Mouse (Mus musculus): ENCODE data around the gene Adgrg6.
A peak's percentile ranks its signal among the peaks of the same experiment; 100 is the strongest.

The Adgrg6 gene

DNA sequence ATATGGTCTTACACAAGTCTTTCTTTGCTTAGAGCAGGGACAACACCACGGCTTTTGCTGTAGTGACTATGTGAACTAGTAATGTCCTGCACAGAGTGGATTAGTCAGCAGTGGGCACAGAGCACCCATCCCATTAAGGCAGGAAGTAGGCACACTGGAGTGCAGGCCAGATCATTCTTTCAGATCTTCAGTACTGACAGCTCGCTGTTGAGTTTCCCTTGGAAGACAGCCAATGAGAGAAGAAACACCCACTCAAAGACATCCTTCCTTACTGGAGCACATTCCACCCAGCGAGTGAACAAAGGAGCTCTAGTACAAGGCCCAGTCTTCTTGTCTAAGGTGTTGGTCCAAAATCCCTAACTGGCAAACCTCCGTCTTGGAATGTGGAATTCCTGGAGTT is 53.6 kb downstream of the Adgrg6 start:
- peak; percentile 36 for DNase-seq (ENCODE audit: low read depth)

- no peak for DNase-seq (ENCODE audit: low read depth)
Measured at GRCm38 (mm10) chr10:14483257-14483656, 62.2 kb downstream of the Adgrg6 start.

DNA sequence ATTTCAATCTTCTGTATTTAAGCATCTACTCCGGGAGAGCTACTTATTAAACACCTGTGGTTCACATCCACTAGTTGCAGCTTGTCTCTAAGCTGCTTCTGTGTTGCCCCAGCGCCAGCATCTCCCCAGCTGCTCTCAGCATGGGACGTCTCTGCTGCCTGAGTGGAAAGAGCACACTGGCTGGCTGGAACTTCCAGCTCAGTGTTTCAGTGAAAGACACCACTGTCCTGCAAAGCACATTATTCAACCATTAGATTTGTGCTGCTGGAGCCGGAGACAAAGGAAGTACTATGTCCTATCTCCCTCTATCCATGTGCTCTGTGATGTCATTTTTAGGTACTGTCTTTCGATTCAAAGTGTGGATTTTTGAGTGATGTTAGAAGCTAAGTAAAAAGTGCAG is 63.0 kb downstream of the Adgrg6 start:
- no peak for DNase-seq (ENCODE audit: low read depth)

- no peak for DNase-seq (ENCODE audit: low read depth)
Measured at GRCm38 (mm10) chr10:14480928-14481327, 64.5 kb downstream of the Adgrg6 start.

DNA sequence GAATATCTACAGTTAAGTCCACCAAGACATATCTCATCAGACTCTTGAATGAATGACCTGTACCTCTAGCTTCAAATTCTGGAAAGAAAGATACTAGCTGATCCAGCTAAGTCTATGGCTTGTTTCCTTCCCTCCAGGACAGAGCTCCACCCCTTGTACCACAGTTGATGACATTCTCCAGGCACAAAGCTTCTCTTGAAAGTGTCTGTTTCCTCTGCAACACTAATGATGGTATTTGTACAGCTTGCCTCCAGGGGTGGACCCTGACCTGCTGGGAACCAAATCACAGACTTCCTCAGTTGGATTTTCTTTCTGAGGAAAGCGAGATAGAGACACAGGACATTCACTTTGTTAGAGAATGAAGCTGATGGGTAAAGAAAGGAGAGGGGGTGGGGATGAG is 69.1 kb downstream of the Adgrg6 start:
- DNase-seq (ENCODE audit: low read depth): no peak

DNA sequence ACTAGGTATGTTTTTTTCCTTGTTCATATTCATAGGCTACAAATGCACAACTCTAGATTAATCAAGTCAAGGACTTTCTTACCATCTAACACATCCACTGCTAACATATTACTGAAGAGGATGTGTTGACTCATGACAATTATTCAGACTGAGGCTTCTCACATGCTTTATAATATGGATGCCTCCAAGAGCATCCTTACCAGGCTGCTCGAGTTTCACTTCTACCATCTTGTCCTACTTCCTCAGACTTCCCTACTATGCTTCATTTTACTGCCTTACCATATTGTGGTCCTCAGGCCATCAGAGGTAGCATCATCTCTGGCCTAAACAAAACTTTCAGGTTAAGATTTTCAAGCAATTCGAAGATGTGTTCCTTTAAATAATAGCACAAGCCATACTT is 69.8 kb downstream of the Adgrg6 start:
- DNase-seq (ENCODE audit: low read depth): no peak

DNA sequence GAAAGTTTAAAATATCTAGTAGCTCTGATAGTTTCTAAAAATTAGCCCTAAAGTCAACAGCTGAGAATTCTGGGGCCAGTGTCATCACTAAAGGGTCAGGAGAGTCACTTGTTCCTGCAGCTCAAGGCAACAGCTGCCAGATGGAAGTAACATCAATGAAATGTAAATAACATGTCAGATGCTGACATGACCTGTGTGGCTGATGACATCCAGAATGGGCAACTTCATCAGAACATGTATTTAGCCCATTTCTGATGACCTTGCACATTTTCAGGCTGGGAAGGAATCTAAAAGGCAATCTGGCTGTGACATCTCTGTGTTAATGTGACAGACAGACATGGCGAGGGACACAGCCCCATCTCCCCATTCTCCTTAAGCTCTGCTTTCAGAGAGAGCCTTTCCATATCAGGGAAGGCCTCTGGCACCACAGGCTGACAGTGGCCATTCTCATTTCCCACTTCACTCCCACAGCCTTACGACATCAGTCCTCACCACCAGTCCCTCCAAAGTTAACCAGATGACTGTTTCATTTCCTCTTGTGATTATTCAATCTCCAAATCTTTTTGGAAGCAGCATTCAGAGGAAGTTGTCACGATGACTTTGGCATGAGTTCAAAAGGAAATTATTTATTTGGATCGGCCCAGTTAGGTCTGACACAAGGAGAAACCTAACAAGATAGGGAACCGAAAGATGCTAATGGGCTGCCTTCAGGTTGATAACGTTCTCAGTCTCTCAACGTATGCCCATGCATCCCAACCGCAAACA is 70.7 kb downstream of the Adgrg6 start:
- DNase-seq (ENCODE audit: low read depth): no peak

- DNase-seq (ENCODE audit: low read depth): no peak
Measured at GRCm38 (mm10) chr10:14471039-14471550, 74.4 kb downstream of the Adgrg6 start.

- DNase-seq (ENCODE audit: low read depth): no peak
Measured at GRCm38 (mm10) chr10:14468623-14469022, 76.8 kb downstream of the Adgrg6 start.

DNA sequence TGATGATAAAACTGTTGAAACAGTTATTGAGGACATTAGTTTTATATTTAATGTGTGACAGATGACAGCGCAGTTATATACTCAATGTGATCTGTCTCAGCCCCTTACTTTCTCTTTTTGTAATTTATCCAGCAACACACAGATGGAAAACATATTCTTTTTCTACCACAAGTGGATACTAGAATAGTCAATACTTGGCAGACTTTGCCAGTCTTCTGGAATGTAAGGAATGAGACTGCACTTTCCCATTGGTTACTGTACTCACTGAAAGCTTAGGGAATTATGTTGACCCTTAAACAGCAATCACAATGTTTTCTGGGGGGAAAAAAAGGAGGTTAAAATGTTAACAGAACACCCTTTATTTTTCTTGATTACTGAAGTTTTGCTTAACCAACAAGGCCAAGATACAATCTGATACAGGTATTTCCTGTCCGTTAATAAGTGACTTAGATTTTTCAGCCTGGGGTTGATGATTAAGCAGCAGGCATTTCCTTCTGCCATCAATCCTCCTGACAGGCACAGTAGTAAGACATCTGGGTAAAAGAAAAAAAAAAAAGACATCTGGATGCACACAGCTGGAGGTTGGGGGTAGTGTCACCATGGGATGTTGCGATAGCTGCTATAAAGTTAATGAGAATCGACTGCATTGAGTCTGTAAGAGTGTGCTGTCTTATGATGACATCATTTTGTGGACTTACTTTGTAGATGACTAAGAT is 81.5 kb downstream of the Adgrg6 start:
- DNase-seq (ENCODE audit: low read depth): peak; percentile 70

GRCm38 (mm10) chr10:14460933-14461514 is 84.4 kb downstream of the Adgrg6 start:
- no peak for DNase-seq (ENCODE audit: low read depth)

DNA sequence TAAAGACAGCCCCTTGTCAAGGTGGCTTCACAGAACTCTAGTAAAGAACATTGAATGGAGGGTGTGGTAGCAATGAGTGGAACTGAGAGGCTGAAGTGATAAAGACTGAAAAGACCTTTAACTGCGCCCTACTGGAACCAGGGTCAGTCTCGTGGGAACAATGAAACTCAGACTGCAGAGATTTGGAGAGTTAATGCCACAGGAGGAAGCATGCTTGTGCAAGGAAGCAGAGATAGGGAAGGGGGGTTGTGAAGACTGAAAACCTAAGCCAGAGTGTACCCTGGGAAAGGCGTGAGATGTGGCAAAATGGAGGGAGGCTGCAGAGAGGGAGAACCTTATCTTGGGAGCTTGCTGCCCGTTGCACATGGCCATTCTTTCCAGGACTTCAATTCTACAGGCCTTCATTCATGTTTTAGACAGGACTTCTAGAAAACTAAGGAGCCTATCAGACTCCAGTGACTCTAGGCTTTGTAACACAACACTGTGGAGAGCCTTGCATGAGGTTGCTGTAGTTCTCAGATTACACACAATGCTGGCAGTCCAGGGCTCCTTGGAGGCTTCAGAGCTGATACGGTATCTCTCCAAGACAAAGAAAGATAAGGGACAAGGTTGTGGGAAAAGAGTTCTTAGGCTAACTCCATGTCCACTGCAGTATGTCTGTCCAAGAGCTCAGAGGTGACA is 85.1 kb downstream of the Adgrg6 start:
- no peak for DNase-seq (ENCODE audit: low read depth)

DNA sequence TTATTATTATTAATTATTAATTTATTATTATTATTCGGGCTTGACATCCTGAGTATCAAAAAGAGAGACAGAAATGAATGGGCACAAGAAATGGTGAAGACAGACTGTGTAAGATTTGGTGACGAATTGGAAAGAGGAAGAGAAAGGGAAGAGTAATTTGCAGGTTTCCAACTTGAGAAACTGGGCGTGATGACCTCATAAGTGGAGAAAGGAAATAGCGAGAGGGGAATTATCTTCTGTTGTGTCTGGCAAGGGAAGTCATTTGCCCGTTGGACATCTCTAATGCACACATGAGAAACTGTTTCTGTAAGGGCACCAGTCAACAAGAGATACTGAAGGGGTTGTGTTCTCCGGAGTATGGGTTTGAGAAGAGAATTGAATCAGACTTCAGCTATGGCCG is 85.6 kb downstream of the Adgrg6 start:
- no peak for DNase-seq (ENCODE audit: low read depth)

GRCm38 (mm10) chr10:14459330-14459729 is 86.1 kb downstream of the Adgrg6 start:
- DNase-seq (ENCODE audit: low read depth): no peak

- no peak for DNase-seq (ENCODE audit: low read depth)
Measured at GRCm38 (mm10) chr10:14454481-14454880, 91.0 kb downstream of the Adgrg6 start.

- peak; percentile 66 for DNase-seq (ENCODE audit: low read depth)
Measured at GRCm38 (mm10) chr10:14451811-14452210, 93.6 kb downstream of the Adgrg6 start.

DNA sequence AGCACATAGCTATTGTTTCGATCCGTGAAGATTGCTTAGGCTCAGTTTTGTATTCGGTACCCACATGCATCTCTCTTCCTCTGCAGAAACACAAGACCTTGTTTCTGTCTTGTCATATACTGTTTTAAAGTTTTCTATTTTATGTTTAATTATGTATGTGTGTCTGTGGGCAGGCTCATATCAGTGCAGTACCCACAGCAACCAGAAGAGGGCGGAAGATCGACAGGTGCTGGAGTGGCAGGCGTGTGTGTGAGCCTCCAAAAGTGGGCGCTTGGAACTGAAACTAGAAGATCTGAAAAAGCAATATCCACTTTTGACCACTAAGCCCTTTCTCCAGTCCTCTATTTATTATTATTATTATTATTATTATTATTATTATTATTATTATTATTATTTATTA is 95.4 kb downstream of the Adgrg6 start:
- peak; percentile 51 for DNase-seq (ENCODE audit: low read depth)

DNA sequence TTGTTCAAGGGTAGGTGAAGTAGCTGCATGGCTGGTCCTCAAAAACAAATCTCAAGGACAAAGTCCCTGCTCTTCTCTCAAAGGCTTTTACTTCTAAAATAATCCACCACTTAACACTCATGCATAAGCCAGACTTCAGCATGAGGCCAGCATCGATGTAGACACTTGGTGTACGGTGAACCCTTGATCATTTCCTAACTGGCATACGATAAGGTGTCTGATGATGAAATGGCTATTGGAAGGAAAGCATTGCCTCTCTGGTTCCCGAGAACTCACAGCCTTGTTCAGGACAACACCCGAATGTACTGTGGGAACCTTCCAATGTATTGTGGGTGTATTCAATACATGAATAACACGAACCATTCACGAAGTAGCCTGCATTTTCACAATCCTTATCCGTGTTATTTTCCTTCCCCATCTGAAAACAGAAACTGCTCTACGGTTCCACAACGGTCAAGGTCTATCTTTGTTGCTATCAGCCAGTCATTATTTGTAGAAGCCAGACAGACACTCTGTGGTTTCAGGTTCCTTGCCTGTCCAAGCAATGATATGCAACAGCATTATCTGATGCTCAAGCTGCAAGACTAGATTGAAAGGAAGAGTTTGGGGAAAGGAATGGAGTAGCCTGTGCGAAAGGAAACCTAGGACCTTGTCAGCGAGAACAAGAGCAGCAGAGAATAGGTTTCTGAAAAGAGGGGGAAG is 99.7 kb downstream of the Adgrg6 start:
- DNase-seq (ENCODE audit: low read depth): no peak

- no peak for DNase-seq (ENCODE audit: low read depth)
Measured at GRCm38 (mm10) chr10:14440860-14441579, 104.4 kb downstream of the Adgrg6 start.

DNA sequence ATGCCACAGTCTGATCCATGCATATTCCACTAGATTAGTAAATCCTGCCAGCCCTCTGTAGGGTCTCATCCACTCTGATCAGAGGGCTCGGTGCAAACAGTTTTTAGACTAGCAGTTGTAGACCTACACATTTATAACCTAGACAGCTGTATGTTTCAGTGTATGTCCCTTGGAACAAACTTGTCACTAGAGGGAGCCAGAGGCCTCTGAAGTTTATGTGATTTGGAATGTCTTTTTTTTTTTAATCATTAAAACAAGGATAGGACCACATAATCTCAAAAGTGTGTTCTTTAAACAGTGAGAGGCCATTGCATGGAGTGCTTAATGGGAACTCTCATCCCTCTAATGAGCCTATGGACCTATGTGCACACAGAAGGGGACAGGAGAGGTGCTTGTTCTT is 141.4 kb downstream of the Adgrg6 start:
- peak; percentile 82 for DNase-seq (ENCODE audit: low read depth)

DNA sequence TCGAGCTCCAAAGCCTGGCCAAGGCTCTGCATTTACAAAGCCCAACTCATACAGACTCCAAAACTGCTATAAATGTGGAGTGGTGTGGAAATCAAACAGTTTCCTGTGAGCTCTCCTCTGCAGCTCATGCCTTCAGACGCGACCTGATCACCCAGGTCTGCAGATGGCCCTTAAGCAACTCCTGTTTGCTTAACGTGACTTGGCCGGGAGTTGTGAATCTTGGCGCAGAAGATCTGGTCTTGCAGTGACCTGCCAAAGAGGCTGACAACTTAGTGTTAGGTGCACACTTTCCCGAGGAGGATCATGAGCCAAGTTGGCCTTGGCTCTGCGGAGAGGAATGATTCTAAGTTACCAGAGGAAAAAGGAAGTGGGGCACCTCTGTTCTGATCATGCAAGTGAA is 143.7 kb downstream of the Adgrg6 start:
- no peak for DNase-seq (ENCODE audit: low read depth)

Data from NIH3T3 (cell line).